Mouse (Mus musculus) liver, adult 2 months (tissue): Measurements from ENCODE around the gene Zfp938.

Source experiments
- CTCF ChIP-seq: fragments of 200-500 bp; IDR thresholded peaks from 2 replicates; pipeline ENCODE4 v1.5.1; 2011; ENCODE audit warnings: low read depth, low read length, control low read depth
- POLR2A ChIP-seq: fragments of 200-500 bp; IDR thresholded peaks from 2 replicates; pipeline ENCODE4 v1.6.1; 2011; ENCODE audit warnings: low read length, control low read depth; ENCODE audit not compliant: insufficient read depth; ENCODE audit errors: extremely low read depth

GRCm38 (mm10) chr10:82240742-82241400 lies at the start of gene Zfp938:
- TF ChIP-seq CTCF (no peak), POLR2A (no peak)
